Mouse (Mus musculus): Measurements from ENCODE around the gene BC025920.

DNA sequence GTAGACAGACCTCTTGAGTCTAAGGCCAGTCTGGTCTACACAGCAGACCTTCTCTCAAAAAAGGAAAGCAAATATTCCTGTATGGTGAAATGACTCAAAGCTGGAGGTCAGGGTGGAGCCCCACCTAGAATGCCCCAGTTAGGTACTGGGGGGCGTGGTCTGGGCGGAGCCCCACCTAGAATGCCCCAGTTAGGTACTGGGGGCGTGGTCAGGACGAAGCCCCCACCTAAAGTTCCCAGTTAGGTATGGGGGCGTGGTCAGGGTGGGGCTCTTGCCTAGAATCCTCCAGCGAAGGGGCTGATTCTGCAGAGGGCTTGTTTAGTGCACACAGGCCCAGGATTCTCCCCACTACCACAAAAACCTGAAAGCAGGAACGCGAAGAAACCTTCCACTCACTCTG, 17.4 kb downstream of the BC025920 start:
- TF ChIP-seq POLR2A (IDR thresholded peaks at IDR 0.05; ENCODE audit: low read depth, low read length) (no peak), CTCF (IDR thresholded peaks at IDR 0.05; ENCODE audit: extremely low read depth, insufficient read depth, insufficient read length, insufficient replicate concordance) (no peak)

Data from spleen, adult 2 months (tissue).